Mouse (Mus musculus) thymus, adult 2 months (tissue): ENCODE data around the gene Abl1. TPM values are rescaled to one million over a fixed set of nuclear protein-coding genes. Genes with fewer than 3 reads are reported as not detected.
A peak's percentile ranks its signal among the peaks of the same experiment; 100 is the strongest.

Experiments
- DNase-seq: peaks from one replicate; pipeline ENCODE4 v3.0.0; 2021
- H3K27ac ChIP-seq: fragments of 200-500 bp; 2 replicates; pipeline ENCODE4 v1.5.1; 2012; ENCODE audit warnings: low read length, control low read depth; ENCODE audit not compliant: control insufficient read depth, insufficient read depth
- H3K27me3 ChIP-seq: fragments of 200-500 bp; 2 replicates; pipeline ENCODE4 v1.6.1; 2012; ENCODE audit warnings: mild to moderate bottlenecking, low read length, moderate library complexity, mixed read lengths; ENCODE audit not compliant: control insufficient read depth, insufficient read depth
- H3K36me3 ChIP-seq: fragments of 200-500 bp; 2 replicates; pipeline ENCODE4 v1.6.1; 2012; ENCODE audit warnings: mild to moderate bottlenecking, low read length, moderate library complexity; ENCODE audit not compliant: control insufficient read depth, insufficient read depth
- H3K4me1 ChIP-seq: fragments of 200-500 bp; replicated peaks from 2 replicates; pipeline ENCODE4 v1.6.1; 2012; ENCODE audit warnings: low read length; ENCODE audit not compliant: control insufficient read depth, insufficient read depth
- H3K4me3 ChIP-seq: fragments of 200-500 bp; 2 replicates; pipeline ENCODE4 v1.5.1; 2012; ENCODE audit warnings: mild to moderate bottlenecking, low read length, control low read depth, moderate library complexity; ENCODE audit not compliant: control insufficient read depth, insufficient read depth
- CTCF ChIP-seq: fragments of 200-500 bp; IDR thresholded peaks from 2 replicates; pipeline ENCODE4 v1.5.1; 2012; ENCODE audit warnings: mild to moderate bottlenecking, control low read depth, low read length, moderate library complexity, borderline replicate concordance; ENCODE audit not compliant: control insufficient read depth, poor library complexity, insufficient read depth; ENCODE audit errors: extremely low read depth
- POLR2A ChIP-seq: fragments of 200-500 bp; IDR thresholded peaks from 2 replicates; pipeline ENCODE4 v1.6.1; 2012; ENCODE audit warnings: mild to moderate bottlenecking, low read length, control low read depth, moderate library complexity; ENCODE audit not compliant: control insufficient read depth, poor library complexity, insufficient read depth; ENCODE audit errors: extremely low read depth
- WGBS: fragments of 180-500 bp; shearing (Covaris S2); methylation state at CpG from one replicate; pipeline ENCODE4 v1.1.7; 2018; 5-methylcytosine and 5-hydroxymethylcytosine counted together
- polyA plus RNA-seq: library from polyadenylated mRNA; depleted of rRNA; stranded (reverse); fragments of >200 nt; gene quantifications from 2 replicates; pipeline ENCODE4 v1.2.3, GENCODE M21; 2012

The Abl1 gene
- polyA plus RNA-seq, 1 experiment = 93.4 TPM

- WGBS = 90% methylated on average over 10 of the region's 10 CpGs
- Histone ChIP-seq H3K27me3 (no peaks in the 10 kb centered on the region), H3K4me3 (no peak overlapping the region), H3K27ac (no peak overlapping the region), H3K4me1 (peaks cover 9% of the 10 kb centered on the region), H3K36me3 (no peaks in the 10 kb centered on the region)
- DNase-seq = no peak
- TF ChIP-seq POLR2A (no peak), CTCF (no peak)
Observed at GRCm38 (mm10) chr2:31749046-31749709, 61.0 kb downstream of the Abl1 start.

GRCm38 (mm10) chr2:31750133-31750532 is 62.0 kb downstream of the Abl1 start:
- TF ChIP-seq POLR2A (no peak), CTCF (no peak)
- 95% methylated on average over 5 of the region's 5 CpGs for WGBS
- Histone ChIP-seq H3K27ac (no peak overlapping the region), H3K36me3 (no peaks in the 10 kb centered on the region), H3K27me3 (no peaks in the 10 kb centered on the region), H3K4me1 (peaks cover 9% of the 10 kb centered on the region), H3K4me3 (no peak overlapping the region)
- DNase-seq = no peak

- Histone ChIP-seq H3K36me3 (no peaks in the 10 kb centered on the region), H3K27ac (no peak overlapping the region)
Observed at GRCm38 (mm10) chr2:31757472-31757871, 69.3 kb downstream of the Abl1 start.

GRCm38 (mm10) chr2:31758966-31759365 is 70.8 kb downstream of the Abl1 start:
- no peak overlapping the region for H3K27ac ChIP-seq
- H3K27me3 ChIP-seq = no peaks in the 10 kb centered on the region
- no peak for TF ChIP-seq POLR2A
- no peak for TF ChIP-seq CTCF
- no peaks in the 10 kb centered on the region for H3K36me3 ChIP-seq
- H3K4me3 ChIP-seq = no peak overlapping the region
- H3K4me1 ChIP-seq = peaks cover 28% of the 10 kb centered on the region
- WGBS = 96% methylated on average over 5 of the region's 5 CpGs
- DNase-seq = no peak

More at GRCm38 (mm10) chr2:31757472-31757871, 69.3 kb downstream of the Abl1 start:
- TF ChIP-seq POLR2A (no peak), CTCF (no peak)
- Histone ChIP-seq H3K4me3 (no peak overlapping the region), H3K27me3 (no peaks in the 10 kb centered on the region), H3K4me1 (peaks cover 20% of the 10 kb centered on the region)
- DNase-seq = no peak

- peak; percentile 87 for DNase-seq
- peaks cover 28% of the 10 kb centered on the region for H3K4me1 ChIP-seq
- TF ChIP-seq POLR2A = no peak
- under 1% methylated on average over 40 of the region's 42 CpGs for WGBS
- peak overlapping the region; percentile 24 for H3K27ac ChIP-seq
- H3K4me3 ChIP-seq = peak overlapping the region; percentile 91
- H3K36me3 ChIP-seq = no peaks in the 10 kb centered on the region
- no peaks in the 10 kb centered on the region for H3K27me3 ChIP-seq
Observed at GRCm38 (mm10) chr2:31759751-31760460, 71.7 kb downstream of the Abl1 start.

GRCm38 (mm10) chr2:31760486-31760885 is 72.3 kb downstream of the Abl1 start:
- Histone ChIP-seq H3K4me3 (peak overlapping the region; percentile 91), H3K27ac (peak overlapping the region; percentile 62), H3K36me3 (no peaks in the 10 kb centered on the region), H3K4me1 (peaks cover 28% of the 10 kb centered on the region), H3K27me3 (no peaks in the 10 kb centered on the region)
- WGBS = 0% methylated on average over 1 of the region's 1 CpGs
- TF ChIP-seq CTCF = no peak
- TF ChIP-seq POLR2A = no peak
- no peak for DNase-seq
